Comparison of ENCODE assay signal across 27 mouse cellular contexts in genomic region chr6:29031704-29032310, GRCm38 (mm10). TPM values are rescaled to one million over a fixed set of nuclear protein-coding genes. Genes with fewer than 3 reads are reported as not detected.
DNase-seq lines count a peak whose midpoint lies in the region; ATAC-seq and TF ChIP-seq lines count a peak whose summit lies in the region.
"Had no signal": no experiment of that assay in that cellular context is flagged by ENCODE, and none has a peak within 500 bp of the region (broad histone marks: within the 10 kb centered on the region; RNA-seq: fewer than 3 reads in every experiment).

No protein-coding gene starts in this region.

- CTCF ChIA-PET in Patski (lab: Charles Lee) = interaction anchor here (0.6 kb wide), 1 partner anchor 486 kb away, joined by 3 read pairs; no protein-coding TSS in a partner anchor

- H3K4me3 ChIP-seq in heart, embryonic 10.5 days = no peak overlapping the region
- H3K4me3 ChIP-seq: heart, embryonic 15.5 days; hindbrain, embryonic 15.5 days; intestine, embryonic 15.5 days; limb, embryonic 12.5 days; megakaryocyte, embryonic 14.5 days; midbrain, embryonic 15.5 days; neural tube, embryonic 13.5 days had no signal

- TF ChIP-seq CTCF in Patski (IDR thresholded peaks at IDR 0.05) = no peak

- peak; percentile 58 for DNase-seq in adrenal gland, adult 8-10 months
- DNase-seq in adrenal gland, adult 18-20 months (ENCODE audit: low spot score in 2 of 2) = no peak
- peak; percentile 58 for DNase-seq in heart, embryonic 10.5 days (ENCODE audit: low spot score)
- DNase-seq in heart, postnatal 36 days = no peak
- no peak for DNase-seq in Patski (ENCODE audit: low read depth, low spot score)
- peak; percentile 24 for DNase-seq in fibroblast of lung, adult 2 months (ENCODE audit: low read depth)
- DNase-seq in natural killer cell, adult 2 months (ENCODE audit: low spot score in 2 of 2) = no peak
- no peak for DNase-seq in spleen, postnatal 36 days (ENCODE audit: low spot score in 2 of 2)
- DNase-seq: liver, postnatal 0 days; retina, postnatal 1 day; right cerebral cortex, postnatal 25 days; thymus, postnatal 4 days had no signal

- no peak overlapping the region for H3K27ac ChIP-seq in heart, embryonic 10.5 days
- H3K27ac ChIP-seq: heart, embryonic 15.5 days; hindbrain, embryonic 15.5 days; intestine, embryonic 15.5 days; limb, embryonic 12.5 days; midbrain, embryonic 15.5 days; neural tube, embryonic 13.5 days had no signal

- 0 out of 2 replicates have a peak, but pooled peaks cover 2% of the 10 kb centered on the region for H3K4me1 ChIP-seq in heart, embryonic 10.5 days
- H3K4me1 ChIP-seq: intestine, embryonic 15.5 days; megakaryocyte, embryonic 14.5 days had no signal

- intact Hi-C loops in heart, postnatal 36 days (cut with DNase I) = no loop called here

- peaks cover 14% of the 10 kb centered on the region for H3K27me3 ChIP-seq in heart, embryonic 10.5 days (ENCODE audit: insufficient read depth, poor library complexity, severe bottlenecking)
- no peaks in the 10 kb centered on the region for H3K27me3 ChIP-seq in Patski
- H3K27me3 ChIP-seq: hindbrain, embryonic 15.5 days; intestine, embryonic 15.5 days; midbrain, embryonic 15.5 days had no signal

- POLR2A ChIA-PET in Patski (lab: Charles Lee) = interaction anchor here (0.7 to 2.1 kb wide), 3 partner anchors 35 to 87 kb away, joined by 3 to 10 read pairs (median 4); no protein-coding TSS in a partner anchor

- no peaks in the 10 kb centered on the region for H3K36me3 ChIP-seq in heart, embryonic 10.5 days
- H3K36me3 ChIP-seq: heart, embryonic 15.5 days; hindbrain, embryonic 15.5 days; intestine, embryonic 15.5 days; limb, embryonic 12.5 days; midbrain, embryonic 15.5 days; neural tube, embryonic 13.5 days had no signal

- H3K9me3 ChIP-seq in heart, embryonic 10.5 days = no peaks in the 10 kb centered on the region
- H3K9me3 ChIP-seq: heart, embryonic 15.5 days; hindbrain, embryonic 15.5 days; intestine, embryonic 15.5 days; limb, embryonic 12.5 days; midbrain, embryonic 15.5 days had no signal

- in situ Hi-C loops in Patski (cut with MboI; ENCODE audit: low pct_unique_long_range_greater_than_20kb) = no loop called here

- 82% methylated on average over 13 of the region's 13 CpGs for WGBS in heart, embryonic 10.5 days

- ATAC-seq in Patski = peak; percentile 48
- ATAC-seq: liver, postnatal 0 days had no signal

RNA-seq across cellular contexts. Expression of gene Lep, which starts 28.2 kb away (rescaled TPM):
- total RNA-seq in adrenal gland, adult 8-10 months (2022) = 100 to 1,000 TPM in 1 of 4 experiments, 10 to 100 TPM in 1, 1 to 10 TPM in 2; 2.5 to 252 (median 51.1) TPM
- total RNA-seq in adrenal gland, adult 18-20 months (2021) = 10 to 100 TPM in 1 of 2 experiments, under 1 TPM in 1; 0.83 to 56.5 TPM
- polyA plus RNA-seq in heart, embryonic 10.5 days (2016; fragmentation: Nextera tagmentation; extraction: Ambion mirVana) = not detected in 2 replicates
- total RNA-seq in heart, postnatal 36 days (2021) = under 1 TPM in 1 of 2 experiments, not detected in 1; 0.22 TPM
- polyA plus RNA-seq in Patski (2021) = 0.05 TPM
- total RNA-seq: ES-E14; layer of hippocampus, adult 18-20 months; left cerebral cortex, postnatal 14 days had no signal
- polyA plus RNA-seq: cortical plate, adult 2 months; embryonic facial prominence, embryonic 11.5 days; forebrain, embryonic 16.5 days; heart, embryonic 15.5 days; hindbrain, embryonic 15.5 days; intestine, embryonic 15.5 days; limb, embryonic 12.5 days; liver, embryonic 11.5 days; liver, postnatal 0 days; midbrain, embryonic 15.5 days; neural tube, embryonic 13.5 days; stomach, embryonic 14.5 days had no signal

Comparison
In these comparisons a context has a peak if more than half of its experiments do, and no peak if none do; other contexts are left out.
1. DNase-seq: peak in adrenal gland, adult 8-10 months (single experiment), heart, embryonic 10.5 days (single experiment) and fibroblast of lung, adult 2 months (single experiment); none in adrenal gland, adult 18-20 months (0 of 2), heart, postnatal 36 days (0 of 2), Patski (single experiment), natural killer cell, adult 2 months (0 of 2) and spleen, postnatal 36 days (0 of 2).